Mouse (Mus musculus): ENCODE data around the gene Lmod3.

Lmod3 gene

DNA sequence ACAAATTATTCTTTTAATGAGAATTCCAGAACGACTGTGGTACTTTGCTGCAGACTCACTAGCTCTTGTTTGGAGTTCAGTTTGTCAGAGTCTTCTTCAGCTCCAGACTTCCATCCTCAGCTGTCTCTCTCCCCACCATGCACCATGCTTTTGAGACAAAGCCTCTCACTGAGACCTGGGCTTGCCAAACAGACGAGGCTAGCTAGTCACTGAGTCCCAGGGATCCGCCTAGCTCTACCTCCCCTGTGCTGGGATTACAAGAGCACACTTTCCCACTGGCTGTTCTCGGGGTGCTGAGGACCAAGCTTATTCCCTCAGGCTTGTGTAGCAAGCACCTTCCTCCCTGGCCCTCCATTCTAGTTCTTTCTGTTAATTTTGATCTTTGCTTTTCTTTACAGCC lies 29.0 kb downstream of the Lmod3 start:
- DNase-seq: no peak

- no peak for DNase-seq
These were observed 29.6 kb downstream of the Lmod3 start for GRCm38 (mm10) chr6:97222931-97223467.

DNA sequence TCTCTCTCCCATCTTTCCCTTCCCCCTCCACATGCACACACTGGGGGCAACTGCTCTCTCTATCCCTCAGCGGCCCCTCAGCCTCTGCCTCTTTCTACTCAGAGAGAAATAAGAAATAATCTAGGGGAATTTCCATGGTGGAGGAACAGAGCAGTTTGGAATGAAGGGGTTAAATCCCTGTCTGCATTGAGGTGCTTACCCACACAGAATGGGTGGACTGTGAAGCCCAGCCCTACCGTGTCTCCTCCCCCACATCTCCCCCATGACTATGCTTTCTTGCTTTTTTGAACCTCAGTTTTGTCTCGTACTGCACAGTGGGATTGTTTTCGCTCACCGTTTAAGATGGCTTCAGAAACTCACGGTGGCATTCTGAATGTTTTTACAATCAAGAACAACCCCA lies 30.2 kb downstream of the Lmod3 start:
- no peak for DNase-seq

- no peak for DNase-seq
These were observed 31.1 kb downstream of the Lmod3 start for GRCm38 (mm10) chr6:97221205-97222025.

DNA sequence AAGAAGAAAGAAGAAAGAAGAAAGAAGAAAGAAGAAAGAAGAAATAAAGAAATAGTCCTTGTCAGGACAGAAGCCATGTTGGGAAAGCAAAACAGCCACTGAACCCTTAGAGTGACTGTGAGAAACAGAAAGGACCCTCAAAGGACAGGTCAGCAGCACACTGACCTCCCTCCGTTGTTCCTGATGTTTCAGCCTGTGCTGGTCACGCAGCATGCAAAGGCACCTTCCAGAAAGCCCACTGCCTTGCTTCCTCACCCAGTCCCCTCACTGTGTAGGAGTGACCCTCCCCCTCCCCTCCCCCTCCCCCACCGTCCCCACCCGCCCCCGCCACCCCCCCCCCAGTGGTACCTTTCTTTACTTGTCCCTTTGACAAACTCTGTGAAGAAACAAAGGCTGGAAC lies 31.9 kb downstream of the Lmod3 start:
- no peak for DNase-seq

GRCm38 (mm10) chr6:97216154-97216821 lies 36.3 kb downstream of the Lmod3 start:
- no peak for DNase-seq

DNA sequence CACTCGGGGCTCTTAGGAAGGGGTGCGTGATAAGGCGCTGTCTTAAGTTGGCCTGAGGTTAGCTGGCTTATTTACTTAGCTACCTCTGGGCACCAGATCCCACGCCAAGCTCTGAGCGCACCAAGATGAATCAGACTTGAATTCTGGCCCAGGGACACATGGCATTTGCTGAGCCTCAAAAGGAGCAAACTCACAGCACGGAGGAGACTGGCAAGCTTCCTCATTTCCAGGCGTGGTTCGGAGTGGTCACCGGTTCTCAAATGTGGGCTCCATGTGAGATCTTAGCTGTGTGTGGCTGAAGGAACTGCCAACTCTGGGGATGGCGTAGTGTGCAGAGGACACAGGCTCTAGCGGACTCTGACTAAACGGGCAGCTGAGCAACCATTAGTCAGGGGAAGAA lies 40.6 kb downstream of the Lmod3 start:
- peak; percentile 40 for DNase-seq

DNA sequence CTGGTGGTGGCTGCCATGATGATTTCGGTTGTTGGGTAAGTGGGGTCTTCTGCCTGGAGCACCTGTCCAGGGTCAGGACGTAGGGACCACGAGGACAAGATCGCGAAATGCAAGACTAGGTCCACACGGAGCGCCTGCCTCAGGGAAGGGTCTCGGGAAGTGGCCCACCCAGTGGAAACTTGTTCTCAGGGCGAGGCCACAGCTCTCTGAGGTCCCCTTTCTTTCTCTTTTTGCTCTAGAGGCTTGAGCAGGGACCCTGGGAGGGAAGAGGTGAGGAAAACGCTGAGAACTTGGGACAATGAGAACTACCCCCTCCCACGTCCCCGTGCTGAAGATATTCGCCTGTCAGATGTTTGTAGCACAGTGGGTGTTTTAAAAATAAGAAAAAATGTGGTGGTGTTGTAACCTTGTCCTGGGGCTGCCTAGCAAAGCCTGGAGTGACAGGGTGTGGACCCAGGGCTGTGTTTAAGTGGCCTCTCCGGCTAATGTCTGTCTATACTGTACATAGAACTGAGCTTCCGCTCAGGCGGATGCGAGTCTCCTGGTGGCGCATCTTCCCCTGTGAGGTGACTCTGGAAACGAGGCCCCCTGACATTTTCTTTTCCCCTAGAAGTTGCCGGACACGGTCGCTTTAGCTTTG lies 41.5 kb downstream of the Lmod3 start:
- peak; percentile 31 for DNase-seq

- DNase-seq: peak; percentile 88
These were observed 42.2 kb downstream of the Lmod3 start, which contains the start of gene Arl6ip5 for GRCm38 (mm10) chr6:97210191-97210961. Gene Arl6ip5, plus strand, starts transcription at chr6:97210689.

GRCm38 (mm10) chr6:97209751-97210150 lies 42.8 kb downstream of the Lmod3 start:
- no peak for DNase-seq

DNA sequence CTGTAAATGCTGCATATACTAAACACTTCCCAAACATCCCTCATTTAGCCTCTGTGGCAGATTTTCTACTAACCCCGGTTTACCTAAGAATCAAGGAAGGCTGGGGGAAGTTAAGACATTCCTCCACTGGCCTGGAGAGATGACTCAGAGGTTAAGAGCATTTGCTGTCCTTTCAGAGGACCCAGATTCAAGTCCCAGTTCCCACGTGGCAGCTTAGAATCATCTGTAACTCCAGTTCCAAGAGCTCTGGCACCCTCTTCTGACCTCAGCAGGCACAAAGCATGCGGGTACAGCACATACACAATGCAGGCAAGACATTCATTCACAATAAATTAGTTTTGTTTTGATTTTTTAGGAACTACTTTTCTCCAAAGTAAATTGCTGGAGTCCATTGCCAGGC lies 43.4 kb downstream of the Lmod3 start:
- DNase-seq: no peak

GRCm38 (mm10) chr6:97208406-97208805 lies 44.2 kb downstream of the Lmod3 start:
- no peak for DNase-seq

DNA sequence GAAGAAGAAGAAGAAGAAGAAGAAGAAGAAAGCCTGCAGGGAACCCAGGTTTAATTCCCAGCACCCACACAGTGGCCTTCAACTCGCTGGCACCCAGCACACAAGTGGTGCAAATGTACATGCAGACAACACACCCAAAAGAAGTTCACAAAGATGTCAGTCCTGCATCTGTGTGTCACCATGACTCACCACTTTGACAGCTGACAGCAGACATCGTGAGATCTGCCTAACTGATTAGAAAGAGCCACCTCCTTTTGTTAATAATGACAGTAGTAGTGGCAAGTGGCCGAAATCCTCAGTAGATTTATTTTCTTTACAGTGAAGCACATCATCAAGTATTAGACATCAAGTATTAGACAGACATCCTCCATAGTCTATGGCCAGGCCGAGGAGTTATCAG lies 45.5 kb downstream of the Lmod3 start:
- DNase-seq: no peak

DNA sequence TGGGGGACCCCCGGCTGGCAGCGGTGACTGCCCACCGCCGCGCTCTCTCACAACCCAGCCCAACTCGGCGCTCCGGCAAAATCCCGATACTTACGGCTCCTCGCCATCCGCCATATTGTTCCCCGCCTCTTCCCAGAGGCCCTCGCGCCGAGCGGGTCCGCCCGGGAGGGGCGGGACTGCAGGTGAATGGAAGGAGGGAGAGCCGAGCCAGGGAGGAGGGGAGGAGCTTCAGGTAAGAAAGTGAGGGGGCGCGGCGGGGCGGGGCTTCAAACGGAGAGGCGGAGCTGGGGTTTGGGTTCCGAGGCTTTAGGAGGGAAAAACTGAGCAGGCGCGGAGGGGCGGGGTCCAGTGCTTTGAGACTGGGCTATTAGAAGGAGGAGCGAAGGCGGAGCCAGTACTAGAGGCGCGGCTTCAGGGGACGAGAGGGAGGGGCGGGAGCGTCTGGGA lies 47.1 kb downstream of the Lmod3 start, which contains the start of gene Uba3:
TSS of gene Uba3 (minus strand) at position 209 of the 447 bp plus-strand sequence.
- DNase-seq: peak; percentile 100

GRCm38 (mm10) chr6:97204952-97205351 lies 47.6 kb downstream of the Lmod3 start:
- DNase-seq: peak; percentile 15

GRCm38 (mm10) chr6:97204252-97204869 lies 48.2 kb downstream of the Lmod3 start:
- DNase-seq: no peak

- no peak for DNase-seq
These were observed 50.1 kb downstream of the Lmod3 start for GRCm38 (mm10) chr6:97202477-97202876.

- DNase-seq: no peak
These were observed 52.1 kb downstream of the Lmod3 start for GRCm38 (mm10) chr6:97200437-97200836.
